Mouse (Mus musculus) midbrain, postnatal 0 days (tissue): ENCODE results near the gene Mmp24. TPM values are rescaled to one million over a fixed set of nuclear protein-coding genes. Genes with fewer than 3 reads are reported as not detected.

Experiments used
- ATAC-seq: fragments of 200-750 bp; cut with Nextera tagmentation; 2 replicates; pipeline ENCODE4 v1.8.0; 2017; ENCODE audit warnings: moderate number of reproducible peaks, mild to moderate bottlenecking, moderate TSS enrichment, moderate library complexity; ENCODE audit not compliant: low FRiP score
- DNase-seq: peaks from one replicate; pipeline ENCODE4 v3.0.0-alpha.2; 2015; ENCODE audit warnings: low spot score
- H3K27ac ChIP-seq: fragments of 300-500 bp; sonication (generic); 2 replicates; pipeline ENCODE4 v1.5.1; 2014; ENCODE audit warnings: low read depth, mild to moderate bottlenecking, low read length, mixed read lengths
- H3K27me3 ChIP-seq: fragments of 300-500 bp; sonication (generic); 2 replicates; pipeline ENCODE4 v1.6.1; 2014; ENCODE audit warnings: low read length, control low read depth, mixed read lengths; ENCODE audit not compliant: insufficient read depth
- H3K36me3 ChIP-seq: fragments of 300-500 bp; sonication (generic); 2 replicates; pipeline ENCODE4 v1.6.1; 2014; ENCODE audit warnings: low read length, control low read depth, mixed read lengths; ENCODE audit not compliant: insufficient read depth
- H3K4me1 ChIP-seq: fragments of 300-500 bp; sonication (generic); 2 replicates; pipeline ENCODE4 v1.6.1; 2014; ENCODE audit warnings: mild to moderate bottlenecking, control low read depth, antibody characterized with exemption, low read length, mixed read lengths; ENCODE audit not compliant: insufficient read depth
- H3K4me2 ChIP-seq: fragments of 300-500 bp; sonication (generic); 2 replicates; pipeline ENCODE4 v1.6.1; 2014; ENCODE audit warnings: low read depth, mild to moderate bottlenecking, low read length, mixed read lengths; ENCODE audit not compliant: poor library complexity, severe bottlenecking
- H3K4me3 ChIP-seq: fragments of 300-500 bp; sonication (generic); 2 replicates; pipeline ENCODE4 v1.5.1; 2014; ENCODE audit warnings: low read depth, mild to moderate bottlenecking, low read length, moderate library complexity
- H3K9ac ChIP-seq: fragments of 300-500 bp; sonication (generic); replicated peaks from 2 replicates; pipeline ENCODE4 v1.6.1; 2014; ENCODE audit warnings: mild to moderate bottlenecking, low read length, moderate library complexity, mixed read lengths; ENCODE audit not compliant: poor library complexity, severe bottlenecking
- H3K9me3 ChIP-seq: fragments of 300-500 bp; sonication (generic); 2 replicates; pipeline ENCODE4 v1.6.1; 2016; ENCODE audit warnings: low read length, control low read depth
- CTCF ChIP-seq: IDR thresholded peaks from 2 replicates; pipeline ENCODE4 v1.5.1; 2016; ENCODE audit warnings: antibody characterized with exemption, mild to moderate bottlenecking
- WGBS: fragments of 180-500 bp; shearing (Covaris S2); extraction: QIAGEN DNeasy Blood & Tissue Kit; methylation state at CpG from one replicate; pipeline ENCODE4 v1.1.7; 2014; 5-methylcytosine and 5-hydroxymethylcytosine counted together
- polyA plus RNA-seq: library from polyadenylated mRNA; unstranded; fragments of >200 nt; fragmentation: Nextera tagmentation; extraction: Ambion mirVana; gene quantifications from 2 replicates; pipeline ENCODE4 v1.2.1, GENCODE M21; 2015
- total RNA-seq: library from RNA; depleted of rRNA; stranded (reverse); fragments of >200 nt; gene quantifications from 2 replicates; pipeline ENCODE4 v1.2.3, GENCODE M21; 2014

The Mmp24 gene
- total and polyA plus RNA-seq, 2 experiments from 2014 or later: 12.3 to 178 TPM

DNA sequence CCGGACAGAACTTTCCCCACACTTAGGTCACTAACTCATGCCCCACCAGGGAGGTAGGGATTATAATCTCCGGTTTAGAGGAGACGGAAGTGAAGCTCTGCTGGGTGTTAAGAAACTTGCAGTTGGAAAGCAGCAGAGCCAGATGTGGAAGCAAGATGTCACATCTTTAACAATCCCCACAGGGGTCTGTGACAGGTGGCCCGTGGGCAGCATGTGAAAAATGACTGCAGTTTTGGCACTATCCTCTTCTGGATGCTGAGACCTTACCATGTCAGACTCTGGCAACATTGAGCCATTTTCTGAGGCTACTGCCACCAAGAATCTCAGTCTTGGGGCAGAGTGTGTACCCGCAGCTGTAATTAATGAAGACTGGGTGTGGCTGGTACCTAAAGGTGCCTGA lies 28.9 kb downstream of the Mmp24 start:
- TF ChIP-seq CTCF: no peak
- ATAC-seq: no peak
- H3K4me3 ChIP-seq: no peak overlapping the region

DNA sequence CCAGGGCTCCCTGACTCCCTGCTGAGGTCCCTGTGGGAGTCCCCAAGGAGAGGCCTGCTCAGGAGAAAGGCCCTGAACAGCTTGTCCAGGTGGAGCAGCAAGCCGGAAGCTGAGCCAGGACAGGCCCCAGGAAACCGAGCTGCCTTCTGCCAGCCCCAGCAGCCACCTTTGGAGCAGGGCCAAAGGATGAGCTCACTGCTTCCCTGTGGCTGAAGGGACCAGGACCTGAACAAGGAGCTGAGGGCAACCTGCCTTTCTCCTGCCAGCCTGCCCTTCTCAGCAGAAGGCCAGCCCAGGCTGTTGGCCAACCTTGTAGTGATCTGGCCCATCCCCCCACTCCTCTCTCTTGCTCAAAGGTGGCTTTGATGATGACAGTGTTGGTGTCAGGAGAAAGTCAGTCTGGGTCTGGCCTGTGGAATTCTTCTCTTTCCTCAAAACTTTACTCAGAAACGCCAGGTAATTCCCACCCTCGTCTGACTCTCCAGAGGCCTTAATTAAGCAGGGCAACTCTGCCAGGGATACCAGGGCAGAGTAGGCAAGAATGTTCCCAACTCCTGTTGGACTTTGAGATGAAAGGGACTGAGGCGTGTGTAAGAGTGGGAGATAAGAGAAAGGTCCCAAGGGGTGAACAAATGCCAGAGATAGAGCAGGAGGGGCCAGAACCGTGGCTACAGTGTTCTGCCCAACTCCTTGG lies 30.2 kb downstream of the Mmp24 start:
- WGBS: 56% methylated on average over 6 of the region's 6 CpGs
- H3K4me3 ChIP-seq: no peak overlapping the region
- no peaks in the 10 kb centered on the region for H3K27me3 ChIP-seq
- H3K9ac ChIP-seq: no peak overlapping the region
- no peak for TF ChIP-seq CTCF
- peak; percentile 27; the same call in 1 of the 2 replicates for ATAC-seq
- H3K4me2 ChIP-seq: no peak overlapping the region
- H3K4me1 ChIP-seq: no peaks in the 10 kb centered on the region
- no peaks in the 10 kb centered on the region for H3K9me3 ChIP-seq
- H3K27ac ChIP-seq: no peak overlapping the region
- peaks cover 20% of the 10 kb centered on the region for H3K36me3 ChIP-seq
- peak; percentile 72 for DNase-seq

More for the DNA sequence above, 28.9 kb downstream of the Mmp24 start:
- Histone ChIP-seq H3K27ac (no peak overlapping the region), H3K9me3 (no peaks in the 10 kb centered on the region), H3K36me3 (peaks cover 31% of the 10 kb centered on the region), H3K27me3 (no peaks in the 10 kb centered on the region), H3K4me2 (no peak overlapping the region), H3K4me1 (no peaks in the 10 kb centered on the region), H3K9ac (no peak overlapping the region)
- no peak for DNase-seq
- 74% methylated on average over 5 of the region's 5 CpGs for WGBS

DNA sequence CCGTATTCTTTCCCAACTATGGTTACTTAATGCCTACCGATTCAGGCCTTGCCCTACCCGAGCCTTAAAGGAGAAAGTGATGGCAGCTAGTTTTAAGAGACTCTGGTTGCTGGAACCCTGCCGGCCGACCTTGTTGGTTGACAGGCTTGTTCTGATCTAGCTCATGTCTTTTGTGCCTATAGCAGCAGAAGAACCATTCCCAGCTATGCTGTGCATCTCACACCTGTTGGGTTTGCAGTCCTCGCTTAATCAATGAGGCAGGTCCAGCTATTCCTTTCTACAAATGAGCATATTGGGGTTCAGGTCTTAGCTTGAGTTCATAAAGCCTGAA lies 30.7 kb downstream of the Mmp24 start:
- no peak overlapping the region for H3K27ac ChIP-seq
- DNase-seq (no peak), ATAC-seq (no peak)
- H3K27me3 ChIP-seq: no peaks in the 10 kb centered on the region
- no peak overlapping the region for H3K4me2 ChIP-seq
- H3K4me3 ChIP-seq: no peak overlapping the region
- H3K9ac ChIP-seq: no peak overlapping the region
- TF ChIP-seq CTCF: no peak
- WGBS: 85% methylated on average over 6 of the region's 6 CpGs
- H3K36me3 ChIP-seq: peaks cover 19% of the 10 kb centered on the region
- H3K9me3 ChIP-seq: no peaks in the 10 kb centered on the region
- H3K4me1 ChIP-seq: no peaks in the 10 kb centered on the region

DNA sequence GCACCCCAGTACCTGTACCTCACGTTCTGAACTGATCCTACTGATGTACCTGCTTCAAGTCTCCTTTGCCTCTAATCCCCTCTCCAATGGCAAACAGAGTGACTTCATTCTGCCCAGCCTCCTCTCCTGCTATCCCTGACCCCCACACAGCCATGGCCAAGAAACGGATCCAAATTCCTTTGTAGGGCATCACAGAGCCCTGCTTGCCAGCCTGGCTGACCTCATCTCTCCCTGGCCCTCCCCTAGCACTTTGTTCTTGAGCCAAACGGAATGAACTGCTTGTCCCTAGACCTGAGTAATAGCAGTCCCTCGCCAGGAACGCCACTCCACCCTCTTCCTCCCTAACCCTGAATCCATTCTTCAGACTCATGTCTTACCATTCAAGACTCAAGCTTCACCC lies 31.4 kb downstream of the Mmp24 start:
- H3K27ac ChIP-seq: no peak overlapping the region
- H3K4me1 ChIP-seq: no peaks in the 10 kb centered on the region
- no peak overlapping the region for H3K9ac ChIP-seq
- H3K4me3 ChIP-seq: no peak overlapping the region
- peaks cover 16% of the 10 kb centered on the region for H3K36me3 ChIP-seq
- TF ChIP-seq CTCF: no peak
- H3K4me2 ChIP-seq: no peak overlapping the region
- ATAC-seq: no peak
- no peaks in the 10 kb centered on the region for H3K9me3 ChIP-seq
- WGBS: 75% methylated on average over 5 of the region's 5 CpGs
- no peaks in the 10 kb centered on the region for H3K27me3 ChIP-seq
- no peak for DNase-seq

DNA sequence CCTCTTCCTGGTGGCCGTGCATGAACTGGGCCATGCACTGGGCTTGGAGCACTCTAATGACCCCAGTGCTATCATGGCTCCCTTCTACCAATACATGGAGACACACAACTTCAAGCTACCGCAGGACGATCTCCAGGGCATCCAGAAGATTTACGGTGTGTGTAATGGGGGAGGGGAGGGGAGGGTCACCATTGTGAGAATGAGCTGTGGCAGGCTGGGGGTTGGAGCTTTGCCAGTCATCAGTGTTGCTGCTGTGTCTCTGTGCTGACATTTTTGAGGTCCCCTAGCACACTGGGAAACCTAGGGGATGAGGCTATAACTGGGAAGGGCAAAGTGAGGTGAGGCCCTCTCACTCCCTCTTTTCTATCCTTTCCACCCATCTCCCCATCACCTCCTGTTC lies 32.3 kb downstream of the Mmp24 start:
- Histone ChIP-seq H3K9ac (no peak overlapping the region), H3K4me3 (no peak overlapping the region), H3K27me3 (no peaks in the 10 kb centered on the region), H3K4me1 (no peaks in the 10 kb centered on the region), H3K9me3 (no peaks in the 10 kb centered on the region), H3K4me2 (no peak overlapping the region), H3K36me3 (peaks cover 13% of the 10 kb centered on the region), H3K27ac (no peak overlapping the region)
- 85% methylated on average over 4 of the region's 4 CpGs for WGBS
- TF ChIP-seq CTCF: no peak
- ATAC-seq: no peak
- DNase-seq: no peak

DNA sequence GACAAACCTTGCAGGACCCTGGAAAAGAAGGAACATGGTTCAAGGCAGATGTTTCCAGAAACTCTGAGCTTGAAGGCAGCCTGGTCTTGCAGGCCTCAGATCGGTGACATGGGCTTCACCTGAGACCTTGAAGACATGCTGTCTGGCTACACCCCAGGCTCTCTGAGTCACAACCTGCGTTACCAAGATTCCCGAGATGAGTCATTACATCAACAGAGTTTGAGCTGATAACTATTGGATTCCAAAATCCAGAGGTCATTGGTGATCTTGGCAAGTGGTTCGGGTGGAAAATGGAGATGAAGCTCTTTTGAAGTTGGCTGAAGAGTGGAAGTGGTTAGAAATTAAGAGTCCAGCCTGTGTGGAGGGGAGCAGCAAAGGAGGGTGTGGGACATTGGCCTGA lies 34.5 kb downstream of the Mmp24 start:
- Histone ChIP-seq H3K9me3 (no peaks in the 10 kb centered on the region), H3K4me3 (no peak overlapping the region), H3K4me1 (no peaks in the 10 kb centered on the region), H3K27ac (no peak overlapping the region), H3K27me3 (no peaks in the 10 kb centered on the region), H3K4me2 (no peak overlapping the region), H3K9ac (no peak overlapping the region), H3K36me3 (peaks cover 12% of the 10 kb centered on the region)
- ATAC-seq (no peak), DNase-seq (no peak)
- TF ChIP-seq CTCF: no peak
- WGBS: 83% methylated on average over 4 of the region's 4 CpGs
